Mouse (Mus musculus): ENCODE data around the gene Chit1. TPM values are rescaled to one million over a fixed set of nuclear protein-coding genes. Genes with fewer than 3 reads are reported as not detected.

Chit1 gene
- polyA plus RNA-seq, 1 experiment: 0.02 TPM

GRCm38 (mm10) chr1:134101593-134101992, 9.4 kb upstream of the Chit1 start:
- no peak overlapping the region for H3K4me3 ChIP-seq (ENCODE audit: insufficient read depth, poor library complexity, severe bottlenecking)
- no peaks in the 10 kb centered on the region for H3K27me3 ChIP-seq (ENCODE audit: control insufficient read depth, insufficient read depth, insufficient read length)
- H3K79me3 ChIP-seq (ENCODE audit: low read depth): no peaks in the 10 kb centered on the region
- no peak overlapping the region for H3ac ChIP-seq (ENCODE audit: control insufficient read depth, insufficient read length, low read depth)
- no peaks in the 10 kb centered on the region for H3K36me3 ChIP-seq (ENCODE audit: control insufficient read depth, insufficient read depth)
- no peaks in the 10 kb centered on the region for H3K79me2 ChIP-seq (ENCODE audit: control insufficient read depth, insufficient read depth)
- no peak for TF ChIP-seq MYOG (IDR thresholded peaks at IDR 0.05; ENCODE audit: control insufficient read depth, extremely low read depth, insufficient read length)
- no peak for TF ChIP-seq CTCF (IDR thresholded peaks at IDR 0.05; ENCODE audit: control insufficient read depth, insufficient read depth, insufficient read length)
- no peak for TF ChIP-seq MYOD1 (IDR thresholded peaks at IDR 0.05; ENCODE audit: control insufficient read depth, insufficient read length, low read depth)
- no peak for TF ChIP-seq FOSL1 (IDR thresholded peaks at IDR 0.05; ENCODE audit: insufficient read depth, low read length, poor library complexity, severe bottlenecking)
- TF ChIP-seq CEBPB (IDR thresholded peaks at IDR 0.05; ENCODE audit: low read depth): no peak
- TF ChIP-seq USF1 (IDR thresholded peaks at IDR 0.05; ENCODE audit: low read depth): no peak
- TF ChIP-seq MAX (IDR thresholded peaks at IDR 0.05): no peak

DNA sequence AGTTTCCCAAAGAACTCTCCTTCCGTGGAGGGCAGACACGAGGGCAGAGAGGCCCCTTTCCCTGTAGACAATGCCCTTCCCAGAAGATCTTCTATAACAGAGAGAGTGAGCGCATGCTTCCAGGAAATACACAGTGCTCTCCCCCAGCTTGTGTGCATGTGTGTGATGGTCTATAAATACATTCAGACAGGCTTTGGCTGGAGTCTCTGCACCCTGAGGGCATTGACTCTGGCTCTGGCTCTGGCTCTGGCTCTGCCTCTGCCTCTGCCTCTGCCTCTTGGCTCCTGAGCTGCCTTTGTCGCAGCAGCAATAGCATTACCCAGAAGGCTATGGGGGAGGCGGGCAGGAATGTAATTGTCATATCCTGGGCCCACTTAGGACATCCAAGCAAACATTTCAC, 7.2 kb upstream of the Chit1 start:
- H3K36me3 ChIP-seq (ENCODE audit: control insufficient read depth, insufficient read depth): no peaks in the 10 kb centered on the region
- no peaks in the 10 kb centered on the region for H3K79me3 ChIP-seq (ENCODE audit: low read depth)
- H3K27me3 ChIP-seq (ENCODE audit: control insufficient read depth, insufficient read depth, insufficient read length): peaks cover 7% of the 10 kb centered on the region
- TF ChIP-seq MAX (IDR thresholded peaks at IDR 0.05): no peak
- TF ChIP-seq MYOG (IDR thresholded peaks at IDR 0.05; ENCODE audit: control insufficient read depth, extremely low read depth, insufficient read length): no peak
- TF ChIP-seq MYOD1 (IDR thresholded peaks at IDR 0.05; ENCODE audit: control insufficient read depth, insufficient read length, low read depth): no peak
- TF ChIP-seq FOSL1 (IDR thresholded peaks at IDR 0.05; ENCODE audit: insufficient read depth, low read length, poor library complexity, severe bottlenecking): no peak
- no peak for TF ChIP-seq CEBPB (IDR thresholded peaks at IDR 0.05; ENCODE audit: low read depth)
- no peak for TF ChIP-seq CTCF (IDR thresholded peaks at IDR 0.05; ENCODE audit: control insufficient read depth, insufficient read depth, insufficient read length)
- no peak for TF ChIP-seq USF1 (IDR thresholded peaks at IDR 0.05; ENCODE audit: low read depth)
- H3ac ChIP-seq (ENCODE audit: control insufficient read depth, insufficient read length, low read depth): no peak overlapping the region
- no peaks in the 10 kb centered on the region for H3K79me2 ChIP-seq (ENCODE audit: control insufficient read depth, insufficient read depth)
- no peak overlapping the region for H3K4me3 ChIP-seq (ENCODE audit: insufficient read depth, poor library complexity, severe bottlenecking)

DNA sequence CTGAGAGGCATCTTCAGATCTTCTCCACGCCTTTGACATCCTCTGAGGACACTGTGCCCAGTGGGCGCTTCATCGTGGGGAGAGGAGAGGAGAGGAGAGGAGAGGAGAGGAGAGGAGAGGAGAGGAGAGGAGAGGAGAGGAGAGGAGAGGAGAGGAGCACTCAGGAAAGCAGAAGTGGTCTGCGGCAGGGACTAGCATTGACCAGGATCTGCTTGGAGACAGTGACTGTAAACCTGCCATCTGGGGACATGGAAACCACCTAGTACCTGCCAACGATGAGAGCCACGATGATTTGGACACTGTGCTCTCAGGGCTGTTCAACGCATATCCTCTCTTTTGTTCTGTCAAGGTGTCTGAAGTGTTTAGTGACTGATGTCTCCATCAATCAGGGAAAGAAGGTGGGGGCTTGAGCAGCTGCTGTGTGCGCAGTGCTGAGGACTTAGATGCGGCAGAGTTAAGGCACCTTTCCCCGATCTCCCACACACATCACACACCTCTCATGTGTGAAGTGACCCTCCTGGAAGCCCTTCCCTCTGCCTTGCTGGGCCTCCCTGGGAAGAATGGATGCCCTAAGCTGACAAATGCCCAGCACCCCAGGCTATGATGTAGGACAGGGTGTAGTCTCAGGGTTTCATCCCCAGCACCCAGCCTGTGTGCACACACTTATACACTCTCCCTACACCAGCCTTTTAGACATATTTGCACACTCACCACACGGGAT, 5.8 kb upstream of the Chit1 start:
- H3K36me3 ChIP-seq (ENCODE audit: control insufficient read depth, insufficient read depth): no peaks in the 10 kb centered on the region
- H3K27me3 ChIP-seq (ENCODE audit: control insufficient read depth, insufficient read depth, insufficient read length): peaks cover 7% of the 10 kb centered on the region
- H3ac ChIP-seq (ENCODE audit: control insufficient read depth, insufficient read length, low read depth): no peak overlapping the region
- no peaks in the 10 kb centered on the region for H3K79me3 ChIP-seq (ENCODE audit: low read depth)
- H3K4me3 ChIP-seq (ENCODE audit: insufficient read depth, poor library complexity, severe bottlenecking): no peak overlapping the region
- H3K79me2 ChIP-seq (ENCODE audit: control insufficient read depth, insufficient read depth): no peaks in the 10 kb centered on the region
- no peak for TF ChIP-seq MAX (IDR thresholded peaks at IDR 0.05)
- TF ChIP-seq CTCF (IDR thresholded peaks at IDR 0.05; ENCODE audit: control insufficient read depth, insufficient read depth, insufficient read length): no peak
- no peak for TF ChIP-seq FOSL1 (IDR thresholded peaks at IDR 0.05; ENCODE audit: insufficient read depth, low read length, poor library complexity, severe bottlenecking)
- TF ChIP-seq MYOG (IDR thresholded peaks at IDR 0.05; ENCODE audit: control insufficient read depth, extremely low read depth, insufficient read length): no peak
- no peak for TF ChIP-seq MYOD1 (IDR thresholded peaks at IDR 0.05; ENCODE audit: control insufficient read depth, insufficient read length, low read depth)
- no peak for TF ChIP-seq USF1 (IDR thresholded peaks at IDR 0.05; ENCODE audit: low read depth)
- TF ChIP-seq CEBPB (IDR thresholded peaks at IDR 0.05; ENCODE audit: low read depth): no peak

DNA sequence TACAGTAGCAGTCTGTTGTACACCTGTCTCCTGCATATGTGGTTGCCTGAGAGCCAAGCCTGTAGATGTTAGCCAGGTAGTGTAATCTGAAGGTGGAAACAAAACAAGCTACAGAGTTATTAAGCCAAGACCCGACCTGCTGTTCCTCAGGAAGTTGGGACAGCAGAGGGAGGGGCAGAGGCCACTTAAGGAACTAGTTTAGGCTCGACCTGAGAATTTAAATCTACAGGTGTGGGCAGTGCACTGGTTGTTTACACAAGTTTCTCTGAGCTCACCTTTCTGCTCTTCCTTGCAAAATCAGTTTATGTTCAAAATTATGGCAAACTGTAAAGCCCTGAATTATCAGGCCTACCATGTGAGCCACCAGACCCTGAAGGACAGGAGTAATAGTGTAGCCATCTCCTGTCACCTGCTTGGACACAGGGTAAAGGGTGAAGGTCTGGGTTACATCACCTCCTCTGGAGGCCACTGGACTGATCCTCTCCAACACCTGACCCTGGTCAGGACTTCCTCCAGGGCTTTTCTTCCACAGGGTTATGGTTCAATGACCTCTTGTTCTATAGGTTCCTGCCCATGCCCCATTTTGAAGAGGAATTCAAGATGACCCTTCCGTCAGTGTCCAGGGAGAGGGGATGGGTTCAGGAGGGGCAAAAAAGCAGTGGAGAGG, 5.1 kb upstream of the Chit1 start:
- TF ChIP-seq CEBPB (IDR thresholded peaks at IDR 0.05; ENCODE audit: low read depth): no peak
- TF ChIP-seq MYOD1 (IDR thresholded peaks at IDR 0.05; ENCODE audit: control insufficient read depth, insufficient read length, low read depth): no peak
- TF ChIP-seq USF1 (IDR thresholded peaks at IDR 0.05; ENCODE audit: low read depth): no peak
- no peak for TF ChIP-seq MYOG (IDR thresholded peaks at IDR 0.05; ENCODE audit: control insufficient read depth, extremely low read depth, insufficient read length)
- TF ChIP-seq FOSL1 (IDR thresholded peaks at IDR 0.05; ENCODE audit: insufficient read depth, low read length, poor library complexity, severe bottlenecking): no peak
- no peak for TF ChIP-seq MAX (IDR thresholded peaks at IDR 0.05)
- TF ChIP-seq CTCF (IDR thresholded peaks at IDR 0.05; ENCODE audit: control insufficient read depth, insufficient read depth, insufficient read length): no peak
- H3K4me3 ChIP-seq (ENCODE audit: insufficient read depth, poor library complexity, severe bottlenecking): no peak overlapping the region
- no peaks in the 10 kb centered on the region for H3K79me2 ChIP-seq (ENCODE audit: control insufficient read depth, insufficient read depth)
- peaks cover 7% of the 10 kb centered on the region for H3K27me3 ChIP-seq (ENCODE audit: control insufficient read depth, insufficient read depth, insufficient read length)
- no peaks in the 10 kb centered on the region for H3K36me3 ChIP-seq (ENCODE audit: control insufficient read depth, insufficient read depth)
- H3K79me3 ChIP-seq (ENCODE audit: low read depth): no peaks in the 10 kb centered on the region
- H3ac ChIP-seq (ENCODE audit: control insufficient read depth, insufficient read length, low read depth): no peak overlapping the region

DNA sequence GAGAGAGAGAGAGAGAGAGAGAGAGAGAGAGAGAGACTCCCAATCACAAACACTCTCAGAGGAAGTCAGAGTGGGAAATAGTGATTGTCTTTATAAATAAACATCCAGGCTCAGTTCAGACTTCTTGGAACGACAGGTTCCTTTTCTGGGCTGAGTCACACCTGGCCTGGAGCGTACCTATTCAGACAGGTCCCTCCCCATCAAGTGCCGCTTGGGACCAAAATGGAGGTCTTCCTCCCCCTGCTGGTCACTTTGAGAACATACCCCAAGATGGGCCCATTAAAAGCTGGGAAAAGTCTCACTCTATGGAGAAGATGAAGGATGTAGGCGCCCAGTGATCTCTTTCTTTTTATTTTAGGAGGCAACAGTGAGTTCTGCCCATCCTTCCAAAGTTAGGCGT, 4.3 kb upstream of the Chit1 start:
- Histone ChIP-seq H3K27me3 (ENCODE audit: control insufficient read depth, insufficient read depth, insufficient read length) (peaks cover 7% of the 10 kb centered on the region), H3K79me3 (ENCODE audit: low read depth) (no peaks in the 10 kb centered on the region), H3K36me3 (ENCODE audit: control insufficient read depth, insufficient read depth) (no peaks in the 10 kb centered on the region), H3K4me3 (ENCODE audit: insufficient read depth, poor library complexity, severe bottlenecking) (no peak overlapping the region), H3ac (ENCODE audit: control insufficient read depth, insufficient read length, low read depth) (no peak overlapping the region), H3K79me2 (ENCODE audit: control insufficient read depth, insufficient read depth) (no peaks in the 10 kb centered on the region)
- TF ChIP-seq CTCF (IDR thresholded peaks at IDR 0.05; ENCODE audit: control insufficient read depth, insufficient read depth, insufficient read length) (peak; percentile 41), FOSL1 (IDR thresholded peaks at IDR 0.05; ENCODE audit: insufficient read depth, low read length, poor library complexity, severe bottlenecking) (no peak), MYOD1 (IDR thresholded peaks at IDR 0.05; ENCODE audit: control insufficient read depth, insufficient read length, low read depth) (no peak)
